Mouse (Mus musculus) skeletal muscle tissue, adult 2 months (tissue): ENCODE data around the gene Tedc1.

Experiments used
- DNase-seq: peaks from one replicate; pipeline ENCODE4 v3.0.0-alpha.2; 2012; ENCODE audit warnings: low read depth, low spot score

Gene Tedc1

DNA sequence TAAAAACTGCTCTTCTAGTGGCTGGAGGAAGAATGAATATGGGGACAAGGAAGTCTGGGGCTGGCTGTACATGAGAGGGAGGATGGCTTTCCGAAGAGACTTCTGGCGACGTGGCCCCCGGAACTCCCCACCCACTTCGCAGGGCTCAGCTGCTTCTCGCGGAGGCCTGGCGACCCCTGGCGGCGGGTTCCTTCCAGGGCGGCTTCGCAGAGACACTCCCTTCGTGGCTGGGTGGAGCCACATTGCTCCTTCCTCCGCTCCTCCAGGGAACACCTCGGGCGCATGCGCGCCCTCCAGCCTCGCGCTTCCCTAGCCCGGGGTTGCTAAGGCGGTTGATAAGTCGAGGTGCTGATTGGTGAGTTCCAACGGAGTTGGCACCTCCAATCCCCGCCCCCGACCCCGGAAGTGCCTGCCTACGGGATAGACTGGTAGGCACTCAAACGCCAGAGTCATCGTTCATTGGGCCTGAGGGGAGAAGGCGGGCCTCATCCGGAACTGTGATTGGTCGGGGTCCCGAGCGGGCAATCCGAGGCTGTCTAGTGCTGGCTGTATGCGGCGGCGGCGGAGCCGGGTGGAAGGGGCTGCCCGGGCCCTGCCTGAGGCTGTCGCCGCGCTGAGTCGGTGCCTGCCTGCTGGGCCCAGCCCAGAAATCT is at the start of gene Tedc1:
Tedc1 (plus strand) TSS at position 535 of the 653 bp plus-strand sequence.
- peak; percentile 100 for DNase-seq

DNA sequence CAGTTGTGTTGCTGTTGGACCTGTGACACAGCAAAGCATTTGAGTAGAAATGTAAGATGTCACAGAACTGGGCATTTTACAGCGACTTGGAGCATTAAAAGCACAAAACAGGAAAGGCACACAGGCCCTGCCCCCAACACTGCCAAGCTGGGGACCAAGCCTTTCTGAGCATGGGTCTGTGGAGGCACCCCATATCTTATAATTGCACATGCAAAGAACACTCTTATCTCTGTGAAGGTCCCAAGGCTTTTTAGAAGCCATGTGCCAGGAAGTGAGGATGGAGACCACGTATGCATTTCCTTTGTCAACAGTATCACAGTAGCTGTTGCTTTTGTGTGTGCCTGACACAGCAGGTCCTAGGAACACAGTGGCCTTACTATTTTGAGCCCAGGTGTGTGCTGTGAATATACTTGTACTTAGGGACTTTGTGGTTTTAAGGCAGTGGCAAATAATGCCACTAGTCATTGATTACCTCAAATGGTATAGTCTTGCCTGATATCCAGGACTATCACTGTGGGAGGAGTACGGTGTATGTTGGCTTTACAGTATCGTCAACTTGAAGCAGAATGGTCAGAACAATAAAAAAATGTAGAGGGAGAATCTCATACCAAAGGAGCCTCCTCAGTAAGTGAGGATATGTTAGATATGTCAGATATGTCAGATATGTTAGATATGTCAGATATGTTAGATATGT is 48.6 kb upstream of the Tedc1 start:
- no peak for DNase-seq

DNA sequence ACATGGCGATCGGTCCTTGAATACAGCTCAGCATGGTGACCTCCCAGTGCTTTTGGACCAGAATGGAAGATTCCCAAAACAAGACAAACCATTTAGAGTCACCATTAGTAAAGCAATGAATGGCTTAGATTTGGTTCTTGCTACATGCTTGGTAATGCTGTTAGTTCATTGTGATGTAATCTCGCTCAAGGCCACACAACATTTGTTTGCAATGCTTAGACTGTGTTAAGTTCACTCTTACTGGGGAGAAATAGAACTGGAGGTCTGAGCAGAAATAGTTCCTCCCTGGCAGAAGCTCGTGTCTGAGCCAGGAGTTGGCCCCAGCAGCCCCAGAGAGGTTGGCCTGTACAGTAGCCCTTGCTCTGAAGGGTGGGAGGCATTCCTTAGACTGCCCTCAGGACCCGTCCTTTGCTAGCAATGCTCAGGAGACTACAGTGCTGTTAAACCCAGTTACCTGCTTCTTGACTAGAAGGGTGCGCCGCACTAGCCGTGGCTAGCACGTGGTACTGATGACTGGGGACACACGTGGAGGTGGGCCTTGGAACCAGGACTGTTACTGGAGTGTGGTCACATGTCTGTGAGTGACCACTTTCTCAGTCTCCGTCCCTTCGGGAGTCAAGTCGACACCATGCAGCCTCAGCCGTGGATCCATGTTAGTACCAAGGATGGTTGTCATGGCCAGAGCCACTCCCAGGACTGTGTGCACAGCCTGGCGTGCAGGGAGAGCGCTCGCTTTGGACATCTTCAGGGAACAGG is 47.5 kb upstream of the Tedc1 start:
- DNase-seq: no peak

DNA sequence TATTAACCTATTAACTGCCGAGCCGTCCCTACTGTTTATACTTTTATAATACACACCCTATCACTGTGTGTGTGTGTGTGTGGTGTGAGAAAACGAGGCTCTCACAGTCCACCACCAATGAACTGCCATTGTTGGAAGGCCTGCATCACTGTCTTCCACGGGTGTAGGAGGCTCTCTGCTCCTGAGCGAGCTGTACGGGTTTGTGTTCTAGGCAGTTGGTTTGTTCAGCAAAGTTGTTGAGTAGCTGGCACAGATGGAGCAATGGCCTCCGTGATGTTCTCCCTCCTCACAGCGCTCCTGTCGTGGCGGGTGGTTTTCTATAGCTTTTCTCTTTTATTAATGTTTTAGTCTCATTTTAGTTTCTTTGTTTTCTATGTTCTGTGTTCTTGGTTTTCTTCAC is 46.4 kb upstream of the Tedc1 start:
- DNase-seq: no peak

DNA sequence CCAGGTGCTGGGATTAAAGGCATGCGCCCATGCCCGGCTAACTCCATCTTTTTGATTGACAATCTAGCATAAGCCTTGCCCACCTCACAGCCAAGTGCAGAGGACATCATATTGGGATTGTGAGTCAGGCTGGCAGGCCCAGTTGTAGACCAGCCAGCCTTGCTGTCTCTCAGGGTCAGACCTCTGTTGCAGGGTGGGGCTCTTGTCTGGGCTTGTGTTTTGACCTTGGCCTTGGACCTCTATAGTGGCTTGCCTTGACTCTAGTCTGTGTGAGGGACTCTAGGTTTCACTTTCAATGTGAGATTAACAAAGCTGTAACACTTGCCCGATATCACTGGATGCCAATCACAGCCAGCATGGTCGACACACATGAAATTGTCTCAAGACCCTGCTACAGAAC is 42.1 kb upstream of the Tedc1 start:
- no peak for DNase-seq

DNA sequence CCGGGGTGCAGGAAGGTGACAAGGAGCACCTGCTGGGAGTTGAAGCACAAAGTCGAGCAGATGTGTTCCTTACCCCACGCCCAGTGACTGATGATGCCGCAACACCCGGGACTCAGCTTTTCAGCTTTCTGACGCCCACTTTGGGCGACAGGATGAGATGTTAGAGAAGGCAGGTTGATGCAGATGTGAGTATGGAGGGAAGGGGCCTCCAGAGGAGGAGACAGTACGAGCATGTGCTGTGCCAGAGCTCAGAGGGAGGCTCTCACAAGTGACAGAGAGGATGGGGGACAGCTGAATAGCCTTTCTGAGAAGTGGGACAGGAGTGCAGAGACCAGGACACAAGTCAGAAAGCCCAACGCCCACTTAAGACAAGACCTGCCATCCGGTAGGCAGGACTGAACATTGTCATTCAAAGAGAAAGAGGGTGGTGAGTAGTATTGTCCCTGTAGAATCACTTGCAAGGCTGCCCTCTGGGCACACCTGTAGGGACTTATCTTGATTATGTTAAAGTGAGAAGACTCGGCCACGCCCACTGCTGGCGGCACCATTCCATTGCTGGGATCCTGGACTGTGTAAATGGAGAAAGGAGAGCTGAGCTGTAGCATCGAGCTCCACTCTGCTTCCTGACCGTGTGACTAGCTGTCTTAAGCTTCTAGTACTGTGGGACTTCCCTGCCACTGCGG is 41.2 kb upstream of the Tedc1 start:
- no peak for DNase-seq

DNA sequence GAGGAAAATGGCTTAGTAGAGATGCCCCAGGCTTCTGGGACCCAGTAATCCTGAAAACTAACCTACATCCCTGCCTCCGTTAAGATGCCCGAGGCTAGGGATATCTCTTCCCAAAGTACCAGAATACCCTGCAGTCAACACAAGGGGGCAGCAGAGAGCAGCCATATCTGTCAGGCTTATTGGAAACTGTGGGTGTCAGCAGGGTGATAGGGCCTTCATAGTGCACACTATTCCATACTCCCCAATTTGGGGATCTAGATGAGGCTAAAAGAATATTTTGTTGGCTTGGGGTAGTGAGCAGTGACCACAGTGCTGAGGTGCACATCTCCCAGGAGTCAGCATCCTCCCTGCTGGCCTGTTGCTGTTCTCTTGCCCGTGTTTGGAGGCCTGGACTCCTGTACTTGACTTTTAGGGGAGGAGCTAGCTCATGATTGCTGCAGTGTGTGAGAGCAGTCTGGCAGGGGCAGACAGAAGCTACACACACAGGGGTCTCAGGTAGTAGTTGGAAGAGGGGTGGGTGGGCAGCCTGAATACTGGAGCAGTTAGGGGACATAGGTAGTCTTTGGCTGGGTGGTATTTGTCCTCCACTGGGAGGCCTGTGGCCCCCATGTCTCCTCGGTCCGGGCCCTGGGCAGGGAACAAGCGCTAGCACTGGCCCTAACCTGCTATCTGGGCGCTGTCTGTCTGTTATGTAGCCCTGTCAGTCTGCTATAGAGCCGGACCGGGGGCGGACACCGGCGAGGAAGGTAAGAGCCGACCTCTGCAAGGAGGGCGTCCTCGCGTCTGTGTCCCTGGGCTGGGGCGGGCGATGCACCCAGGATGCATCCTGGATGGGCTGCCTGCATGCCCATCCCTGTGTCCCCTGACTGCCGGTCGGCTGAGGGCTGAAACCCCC is 36.5 kb upstream of the Tedc1 start:
- peak; percentile 70 for DNase-seq

DNA sequence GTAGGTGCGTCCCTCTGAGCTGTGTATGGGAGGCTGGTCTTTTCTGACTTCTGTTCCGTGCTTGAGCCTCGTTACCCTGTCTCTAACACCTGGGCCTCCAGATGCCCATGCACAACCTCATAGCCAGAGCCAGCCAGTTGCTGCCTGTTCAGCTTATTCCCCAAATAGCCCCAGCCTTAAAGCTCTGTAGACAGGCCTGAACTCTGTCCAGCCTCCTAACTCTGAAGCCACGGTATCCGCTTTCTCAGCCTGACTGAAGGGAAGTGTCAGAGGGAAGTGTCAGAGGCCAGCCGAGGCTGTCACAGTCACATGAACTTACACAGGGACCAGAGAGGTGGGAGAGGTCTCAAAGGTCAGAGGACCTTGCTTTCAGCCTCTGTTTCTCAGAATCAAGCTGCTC is 31.5 kb upstream of the Tedc1 start:
- DNase-seq: peak; percentile 88

DNA sequence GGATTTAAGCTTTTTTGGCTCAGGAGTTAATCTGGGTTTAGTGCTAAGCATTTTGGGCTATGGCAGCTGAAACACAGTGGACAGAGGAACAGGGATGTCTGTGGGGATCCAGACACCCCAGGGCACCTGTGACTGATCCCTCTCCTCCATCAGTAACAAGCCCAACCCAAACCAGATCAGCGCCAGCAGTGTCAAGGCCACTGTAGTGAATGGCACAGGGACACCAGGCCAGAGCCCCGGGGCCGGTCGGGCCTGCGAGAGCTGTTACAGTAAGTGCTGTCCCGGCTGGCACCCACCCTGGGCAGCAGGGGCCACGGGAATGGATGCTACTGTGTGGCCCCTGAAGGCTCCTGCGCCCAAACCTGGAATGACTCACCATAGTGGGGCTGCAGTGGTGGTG is 25.5 kb upstream of the Tedc1 start:
- DNase-seq: no peak

DNA sequence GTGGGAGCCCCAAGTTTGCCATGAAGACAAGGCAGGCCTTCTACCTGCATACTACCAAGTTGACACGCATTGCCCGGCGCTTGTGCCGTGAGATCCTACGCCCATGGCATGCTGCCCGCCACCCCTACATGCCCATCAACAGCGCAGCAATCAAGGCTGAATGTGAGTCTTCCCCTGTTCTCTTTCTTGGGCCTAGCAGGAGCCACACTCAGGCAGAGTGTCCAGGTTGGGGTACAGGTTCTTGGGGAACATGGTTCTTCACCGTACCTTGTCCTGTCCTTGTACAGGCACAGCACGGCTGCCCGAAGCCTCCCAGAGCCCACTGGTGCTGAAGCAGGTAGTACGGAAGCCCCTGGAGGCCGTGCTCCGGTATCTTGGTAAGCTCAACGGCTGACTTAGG is 24.6 kb upstream of the Tedc1 start:
- no peak for DNase-seq

DNA sequence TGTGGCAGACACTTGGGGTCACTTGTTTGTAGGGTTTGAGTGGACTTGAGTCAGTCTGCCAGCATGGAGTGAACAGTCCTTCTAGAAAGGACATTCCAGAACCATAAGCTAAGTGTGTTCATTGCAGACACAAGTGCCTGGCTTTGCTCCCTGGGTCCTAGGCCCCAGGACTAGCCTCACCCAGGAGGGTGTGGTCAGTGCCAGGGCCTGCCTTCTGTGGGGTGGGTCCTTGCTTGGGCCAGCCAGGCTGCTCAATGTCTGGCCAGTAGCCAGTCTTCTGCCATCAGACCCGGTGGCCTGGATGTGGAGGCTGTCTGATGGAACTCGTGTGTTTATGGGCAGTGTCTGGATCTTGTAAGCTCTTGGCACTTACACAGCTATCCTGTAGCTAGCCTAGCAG is 23.7 kb upstream of the Tedc1 start:
- DNase-seq: peak; percentile 79

DNA sequence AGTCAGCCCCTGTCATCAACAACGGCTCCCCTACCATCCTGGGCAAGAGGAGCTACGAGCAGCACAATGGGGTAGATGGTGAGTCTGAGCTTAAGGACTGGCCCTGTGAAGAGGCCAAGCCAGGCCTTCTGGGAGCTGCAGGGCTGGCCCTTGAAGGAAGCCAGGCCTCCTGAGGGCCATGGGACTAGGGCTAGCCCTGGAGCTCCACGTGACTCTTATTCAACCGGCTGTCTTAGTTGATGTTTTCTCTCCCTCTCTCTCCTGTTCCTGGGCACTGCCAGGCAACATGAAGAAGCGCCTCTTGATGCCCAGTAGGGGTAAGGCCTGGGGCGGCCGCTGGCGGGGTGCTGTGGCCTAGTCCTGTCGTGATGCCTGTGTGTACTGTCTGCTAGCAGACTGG is 23.0 kb upstream of the Tedc1 start:
- DNase-seq: no peak

DNA sequence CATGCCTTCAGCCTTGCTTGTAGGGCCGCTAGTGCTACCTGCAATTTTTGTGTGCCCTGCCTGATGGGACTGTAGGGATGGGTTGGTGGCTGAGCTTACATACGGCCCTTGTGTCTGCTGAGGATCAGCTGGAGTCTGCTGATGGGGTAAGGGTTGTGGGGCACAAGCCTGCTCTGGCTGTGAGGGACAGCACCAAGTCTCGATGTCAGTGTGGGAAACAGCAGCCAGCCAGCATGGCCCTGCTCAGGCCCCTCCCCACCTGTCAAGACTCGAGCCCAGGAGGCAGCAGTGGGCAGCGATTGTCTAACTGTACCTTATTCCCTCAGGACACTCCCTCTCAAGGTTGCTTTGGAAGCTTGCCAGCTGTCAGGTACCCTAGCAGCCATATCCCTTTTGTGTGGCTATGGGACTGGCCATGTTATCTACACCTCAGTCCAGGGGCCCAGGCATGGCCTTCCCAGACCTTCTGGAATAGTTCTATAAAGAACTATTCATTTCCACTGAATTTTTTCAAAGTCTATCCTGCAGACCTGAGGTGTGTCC is 22.3 kb upstream of the Tedc1 start:
- DNase-seq: no peak

DNA sequence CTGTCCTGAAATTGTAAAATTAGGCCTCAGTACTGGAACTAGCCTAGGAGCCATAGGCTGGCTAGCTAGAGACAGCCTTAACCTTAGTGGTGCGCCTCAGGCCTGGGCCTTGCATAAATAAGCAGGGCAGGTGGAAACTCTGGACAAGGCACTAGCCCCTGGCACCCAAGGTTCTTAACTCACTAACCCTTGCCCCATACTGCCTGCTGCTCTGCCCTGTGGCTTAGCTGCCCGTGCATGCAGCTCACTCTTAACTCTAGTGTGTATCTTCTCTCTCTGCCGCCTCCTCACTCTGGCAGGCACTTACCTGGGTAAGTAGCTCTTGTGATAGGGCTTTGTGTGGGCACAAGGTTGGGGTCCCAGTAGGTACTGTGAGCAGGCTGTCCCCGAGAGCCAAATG is 21.7 kb upstream of the Tedc1 start:
- no peak for DNase-seq

DNA sequence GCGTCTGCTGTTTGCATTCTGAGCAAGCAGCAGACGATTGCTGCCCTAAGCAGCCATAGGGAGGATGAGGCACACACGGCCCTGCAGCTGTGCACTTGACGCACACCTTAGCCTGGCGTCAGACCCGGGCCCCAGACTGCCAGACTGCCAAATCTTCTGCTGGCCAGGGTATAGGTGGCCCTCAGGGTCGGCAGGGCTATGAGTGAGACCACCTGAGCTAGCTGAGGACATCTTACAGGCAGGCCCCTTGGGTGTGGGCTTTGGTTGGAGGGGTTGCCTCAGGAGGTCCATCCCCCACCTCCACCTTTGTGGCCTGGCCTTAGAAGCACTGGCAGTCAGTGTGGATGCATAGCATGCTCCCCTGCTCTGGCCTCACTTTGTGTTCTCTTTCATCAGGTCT is 20.8 kb upstream of the Tedc1 start:
- no peak for DNase-seq

DNA sequence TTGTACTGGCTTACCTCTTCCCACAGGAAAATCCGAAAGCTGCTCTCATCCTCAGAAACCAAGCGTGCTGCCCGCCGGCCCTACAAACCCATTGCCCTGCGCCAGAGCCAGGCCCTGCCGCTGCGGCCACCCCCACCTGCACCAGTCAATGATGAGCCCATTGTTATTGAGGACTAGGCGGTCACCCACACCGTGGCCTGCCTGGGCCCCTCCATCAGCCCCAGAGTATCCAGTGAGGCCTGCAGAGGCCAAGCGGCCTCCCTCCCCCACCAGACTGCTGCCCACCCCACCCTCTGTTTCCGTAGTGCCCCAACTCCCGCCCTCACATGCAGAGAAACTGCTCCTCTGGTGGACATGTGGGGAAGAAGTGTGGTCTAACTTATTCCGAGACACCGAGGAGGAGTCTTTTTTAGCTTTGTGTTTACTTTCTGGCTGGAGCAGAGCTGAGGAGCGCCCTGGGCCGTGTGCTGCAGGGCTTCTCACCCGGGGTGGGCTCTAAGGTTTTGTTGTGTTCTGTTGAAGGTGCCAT is 19.7 kb upstream of the Tedc1 start:
- DNase-seq: no peak

DNA sequence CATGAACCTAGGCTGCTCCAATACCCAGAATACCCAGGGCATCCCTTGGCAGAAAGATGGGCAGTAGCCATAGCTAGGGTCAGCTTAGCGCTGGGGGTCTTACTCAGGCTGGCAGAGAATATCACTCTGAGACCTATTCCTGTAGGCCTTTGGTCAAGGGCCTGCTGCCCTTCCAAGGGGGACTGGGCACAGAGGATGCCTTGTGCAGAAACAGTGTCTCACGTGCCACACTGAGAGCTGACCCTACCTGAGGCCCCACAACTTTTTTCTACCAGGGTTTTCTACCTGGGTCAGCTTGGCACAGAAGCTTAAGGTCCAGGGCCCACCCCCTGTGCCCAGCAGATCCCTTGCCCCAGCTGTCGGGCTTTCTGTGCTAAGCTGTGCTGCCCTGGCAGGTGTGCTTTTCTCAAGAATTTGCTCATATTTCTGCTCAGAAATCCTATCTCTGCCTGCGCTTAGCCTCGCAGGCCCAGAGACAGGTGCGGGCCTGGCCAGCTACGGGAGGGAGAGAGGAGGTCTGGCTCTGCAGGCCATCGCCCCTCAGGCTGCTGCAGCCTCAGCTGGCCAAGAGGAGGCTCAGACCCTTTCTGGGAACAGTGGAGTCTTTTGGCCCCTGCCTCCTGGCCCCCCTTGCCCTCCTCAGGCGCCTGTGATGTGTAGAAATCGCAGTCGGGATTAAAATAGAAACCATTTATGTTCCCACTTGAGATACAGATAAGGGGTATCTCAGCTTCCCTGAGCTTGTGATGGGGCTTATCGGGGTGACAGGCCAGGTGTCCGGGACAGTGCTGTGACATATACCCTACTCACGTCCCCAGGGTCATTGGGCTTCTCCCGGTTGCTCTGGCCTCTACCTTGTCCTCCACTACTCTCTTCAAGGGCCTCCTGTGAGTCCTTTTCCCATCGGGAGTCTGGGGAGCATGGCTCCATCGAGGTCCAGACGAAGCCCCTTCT is 18.7 kb upstream of the Tedc1 start:
- DNase-seq: no peak

DNA sequence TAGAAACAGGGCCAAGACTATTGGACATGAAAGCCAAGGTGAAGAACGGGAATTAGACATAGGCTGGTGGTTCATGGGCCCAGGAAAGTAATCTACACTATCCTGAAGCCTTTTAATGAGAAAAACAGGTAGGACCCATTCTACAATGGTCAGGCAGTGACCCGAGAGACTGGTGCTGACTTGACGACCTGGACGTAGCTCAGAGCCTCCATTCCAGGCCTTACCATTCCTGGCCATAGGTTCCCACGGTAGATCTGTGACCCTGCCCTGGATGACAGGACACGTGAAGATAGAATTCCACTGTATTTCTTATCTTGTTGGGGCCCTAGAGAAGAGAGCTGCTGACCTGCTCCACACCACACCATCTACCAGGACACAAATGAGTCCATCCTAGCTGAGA is 17.9 kb upstream of the Tedc1 start:
- no peak for DNase-seq
